Mouse (Mus musculus) bone marrow macrophage, adult 2 months (primary cell): Measurements from ENCODE around the gene Lrfn2.

Experiments
- CTCF ChIP-seq: IDR thresholded peaks from 2 replicates; pipeline ENCODE4 v1.5.1; 2012; ENCODE audit warnings: low read depth, mild to moderate bottlenecking, low read length, moderate library complexity
- POLR2A ChIP-seq: IDR thresholded peaks from 2 replicates; pipeline ENCODE4 v1.6.1; 2012; ENCODE audit warnings: mild to moderate bottlenecking, low read depth, low read length, borderline replicate concordance

GRCm38 (mm10) chr17:48946315-48946714, 14.1 kb downstream of the Lrfn2 start:
- TF ChIP-seq CTCF (no peak), POLR2A (no peak)
